Mouse (Mus musculus) embryonic facial prominence, embryonic 10.5 days (tissue): Measurements from ENCODE around the gene Cib4. TPM values are rescaled to one million over a fixed set of nuclear protein-coding genes. Genes with fewer than 3 reads are reported as not detected.
A peak's percentile ranks its signal among the peaks of the same experiment; 100 is the strongest.

Source experiments
- DNase-seq: peaks from one replicate; pipeline ENCODE4 v3.0.0-alpha.2; 2017; ENCODE audit warnings: low spot score
- H3K27ac ChIP-seq: fragments of 300-500 bp; sonication (generic); replicated peaks from 2 replicates; pipeline ENCODE4 v1.5.1; 2016; ENCODE audit warnings: mild to moderate bottlenecking
- H3K27me3 ChIP-seq: fragments of 300-500 bp; sonication (generic); replicated peaks from 2 replicates; pipeline ENCODE4 v1.6.1; 2016; ENCODE audit warnings: low read depth, mild to moderate bottlenecking; ENCODE audit not compliant: poor library complexity, severe bottlenecking
- H3K36me3 ChIP-seq: fragments of 300-500 bp; sonication (generic); replicated peaks from 2 replicates; pipeline ENCODE4 v1.6.1; 2016; ENCODE audit warnings: mild to moderate bottlenecking, moderate library complexity
- H3K4me1 ChIP-seq: fragments of 300-500 bp; sonication (generic); 2 replicates; pipeline ENCODE4 v1.6.1; 2016
- H3K4me3 ChIP-seq: fragments of 300-500 bp; sonication (generic); 2 replicates; pipeline ENCODE4 v1.5.1; 2016; ENCODE audit warnings: mild to moderate bottlenecking, moderate library complexity
- H3K9me3 ChIP-seq: fragments of 300-500 bp; sonication (generic); 2 replicates; pipeline ENCODE4 v1.6.1; 2016; ENCODE audit warnings: mild to moderate bottlenecking
- WGBS: fragments of 180-500 bp; shearing (Covaris S2); methylation state at CpG from one replicate; pipeline ENCODE4 v1.1.7; 2016; 5-methylcytosine and 5-hydroxymethylcytosine counted together
- polyA plus RNA-seq: library from polyadenylated mRNA; unstranded; fragments of >200 nt; fragmentation: Nextera tagmentation; extraction: Ambion mirVana; gene quantifications from 2 replicates; pipeline ENCODE4 v1.2.1, GENCODE M21; 2016

Cib4 gene
- polyA plus RNA-seq, 1 experiment from 2014 or later: not detected

GRCm38 (mm10) chr5:30556284-30556683 is 10.6 kb upstream of the Cib4 start:
- H3K4me3 ChIP-seq: no peak overlapping the region
- no peaks in the 10 kb centered on the region for H3K9me3 ChIP-seq
- no peaks in the 10 kb centered on the region for H3K36me3 ChIP-seq
- no peak overlapping the region for H3K27ac ChIP-seq
- H3K27me3 ChIP-seq: no peaks in the 10 kb centered on the region
- peaks cover 12% of the 10 kb centered on the region for H3K4me1 ChIP-seq
- WGBS: 58% methylated on average over 3 of the region's 3 CpGs
- no peak for DNase-seq

GRCm38 (mm10) chr5:30554981-30555380 is 9.3 kb upstream of the Cib4 start:
- peaks cover 18% of the 10 kb centered on the region for H3K4me1 ChIP-seq
- no peak overlapping the region for H3K27ac ChIP-seq
- no peaks in the 10 kb centered on the region for H3K9me3 ChIP-seq
- H3K4me3 ChIP-seq: no peak overlapping the region
- H3K36me3 ChIP-seq: no peaks in the 10 kb centered on the region
- WGBS: 78% methylated on average over 8 of the region's 8 CpGs
- H3K27me3 ChIP-seq: no peaks in the 10 kb centered on the region
- DNase-seq: no peak

GRCm38 (mm10) chr5:30553936-30554335 is 8.3 kb upstream of the Cib4 start:
- Histone ChIP-seq H3K9me3 (no peaks in the 10 kb centered on the region), H3K27ac (no peak overlapping the region), H3K36me3 (no peaks in the 10 kb centered on the region), H3K4me3 (no peak overlapping the region), H3K27me3 (no peaks in the 10 kb centered on the region), H3K4me1 (peaks cover 18% of the 10 kb centered on the region)
- DNase-seq: no peak
- WGBS: 93% methylated on average over 13 of the region's 13 CpGs

- H3K9me3 ChIP-seq: no peaks in the 10 kb centered on the region
- no peaks in the 10 kb centered on the region for H3K27me3 ChIP-seq
- H3K4me1 ChIP-seq: peaks cover 16% of the 10 kb centered on the region
- DNase-seq: no peak
- 88% methylated on average over 6 of the region's 6 CpGs for WGBS
- H3K36me3 ChIP-seq: no peaks in the 10 kb centered on the region
- no peak overlapping the region for H3K27ac ChIP-seq
- H3K4me3 ChIP-seq: no peak overlapping the region
These were observed 6.4 kb upstream of the Cib4 start for GRCm38 (mm10) chr5:30552006-30552405.

GRCm38 (mm10) chr5:30551022-30551638 is 5.5 kb upstream of the Cib4 start:
- no peak for DNase-seq
- no peak overlapping the region for H3K27ac ChIP-seq
- no peaks in the 10 kb centered on the region for H3K27me3 ChIP-seq
- no peaks in the 10 kb centered on the region for H3K36me3 ChIP-seq
- peaks cover 7% of the 10 kb centered on the region for H3K4me1 ChIP-seq
- WGBS: 88% methylated on average over 8 of the region's 8 CpGs
- no peak overlapping the region for H3K4me3 ChIP-seq
- H3K9me3 ChIP-seq: no peaks in the 10 kb centered on the region

- H3K4me3 ChIP-seq: no peak overlapping the region
- no peaks in the 10 kb centered on the region for H3K36me3 ChIP-seq
- no peak for DNase-seq
- 65% methylated on average over 9 of the region's 9 CpGs for WGBS
- H3K4me1 ChIP-seq: peaks cover 10% of the 10 kb centered on the region
- no peaks in the 10 kb centered on the region for H3K27me3 ChIP-seq
- no peaks in the 10 kb centered on the region for H3K9me3 ChIP-seq
- no peak overlapping the region for H3K27ac ChIP-seq
These were observed 4.8 kb upstream of the Cib4 start for GRCm38 (mm10) chr5:30550334-30551021.

- H3K27ac ChIP-seq: no peak overlapping the region
- no peak overlapping the region for H3K4me3 ChIP-seq
- DNase-seq: no peak
- WGBS: 81% methylated on average over 2 of the region's 2 CpGs
- no peaks in the 10 kb centered on the region for H3K36me3 ChIP-seq
- no peaks in the 10 kb centered on the region for H3K27me3 ChIP-seq
- H3K4me1 ChIP-seq: peaks cover 10% of the 10 kb centered on the region
- H3K9me3 ChIP-seq: no peaks in the 10 kb centered on the region
These were observed 3.0 kb upstream of the Cib4 start for GRCm38 (mm10) chr5:30548681-30549080.

GRCm38 (mm10) chr5:30536051-30536570 is 9.5 kb downstream of the Cib4 start:
- no peak overlapping the region for H3K27ac ChIP-seq
- no peaks in the 10 kb centered on the region for H3K4me1 ChIP-seq
- no peaks in the 10 kb centered on the region for H3K9me3 ChIP-seq
- H3K36me3 ChIP-seq: no peaks in the 10 kb centered on the region
- no peak for DNase-seq
- H3K4me3 ChIP-seq: no peak overlapping the region
- H3K27me3 ChIP-seq: no peaks in the 10 kb centered on the region
- WGBS: 71% methylated on average over 7 of the region's 7 CpGs

- Histone ChIP-seq H3K27me3 (no peaks in the 10 kb centered on the region), H3K36me3 (no peaks in the 10 kb centered on the region), H3K9me3 (no peaks in the 10 kb centered on the region), H3K4me1 (no peaks in the 10 kb centered on the region), H3K4me3 (no peak overlapping the region), H3K27ac (no peak overlapping the region)
- no peak for DNase-seq
- 76% methylated on average over 6 of the region's 6 CpGs for WGBS
These were observed 11.0 kb downstream of the Cib4 start for GRCm38 (mm10) chr5:30534637-30535036.

GRCm38 (mm10) chr5:30528906-30529305 is 16.7 kb downstream of the Cib4 start:
- 50% methylated on average over 4 of the region's 4 CpGs for WGBS
- no peak for DNase-seq

GRCm38 (mm10) chr5:30527129-30527528 is 18.5 kb downstream of the Cib4 start:
- no peak for DNase-seq
- no peaks in the 10 kb centered on the region for H3K36me3 ChIP-seq
- 78% methylated on average over 5 of the region's 5 CpGs for WGBS
- no peak overlapping the region for H3K4me3 ChIP-seq
- H3K9me3 ChIP-seq: no peaks in the 10 kb centered on the region
- H3K27ac ChIP-seq: no peak overlapping the region
- H3K27me3 ChIP-seq: peaks cover 31% of the 10 kb centered on the region
- peaks cover 19% of the 10 kb centered on the region for H3K4me1 ChIP-seq

More at GRCm38 (mm10) chr5:30528906-30529305, 16.7 kb downstream of the Cib4 start:
- H3K27me3 ChIP-seq: peaks cover 31% of the 10 kb centered on the region
- no peaks in the 10 kb centered on the region for H3K9me3 ChIP-seq
- peaks cover 19% of the 10 kb centered on the region for H3K4me1 ChIP-seq
- H3K4me3 ChIP-seq: no peak overlapping the region
- no peaks in the 10 kb centered on the region for H3K36me3 ChIP-seq
- H3K27ac ChIP-seq: no peak overlapping the region

GRCm38 (mm10) chr5:30525920-30526836 is 19.5 kb downstream of the Cib4 start:
- Histone ChIP-seq H3K27me3 (peaks cover 31% of the 10 kb centered on the region), H3K4me3 (no peak overlapping the region), H3K9me3 (no peaks in the 10 kb centered on the region), H3K27ac (peak overlapping the region; percentile 40; the same call in 1 of the 2 replicates), H3K36me3 (no peaks in the 10 kb centered on the region), H3K4me1 (peaks cover 19% of the 10 kb centered on the region)
- DNase-seq: peak; percentile 33
- 29% methylated on average over 12 of the region's 12 CpGs for WGBS
